Mouse (Mus musculus): Measurements from ENCODE around the gene Gm10553. TPM values are rescaled to one million over a fixed set of nuclear protein-coding genes. Genes with fewer than 3 reads are reported as not detected.
"Not testable (repeated sequence)": the region's sequence is repeated elsewhere in the genome, so short reads cannot be mapped to it uniquely, and the experiment has no call there.

Gene Gm10553
- not detected in 2 replicates for polyA plus RNA-seq (2015; fragmentation: Nextera tagmentation; extraction: Ambion mirVana)

DNA sequence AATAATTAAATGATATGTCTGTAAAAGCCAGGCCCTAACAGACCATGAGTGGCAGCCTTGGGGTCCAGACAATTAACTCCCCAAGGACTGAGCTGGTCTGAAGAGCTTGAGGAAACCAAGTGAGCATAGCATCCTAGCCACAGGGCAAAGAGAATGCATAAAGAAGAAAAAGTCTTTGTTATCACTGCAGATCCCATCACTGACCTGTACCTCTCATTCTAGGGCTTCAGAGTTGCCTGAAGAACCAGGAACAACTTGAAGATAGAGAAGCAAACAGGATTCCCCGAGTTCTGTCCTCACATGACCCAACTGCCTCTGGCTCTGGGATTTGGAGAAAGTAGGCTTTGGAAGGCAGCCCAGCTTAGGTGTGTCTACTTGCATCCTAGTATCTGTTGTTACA, at the start of gene Gm10553:
Gene Gm10553, plus strand, starts transcription at position 301 of the 400 bp plus-strand sequence.
- not testable (repeated sequence) for H3K4me3 ChIP-seq (ENCODE audit: low read length); H3K36me3 ChIP-seq (ENCODE audit: control insufficient read depth, insufficient read depth, low read length); H3K4me2 ChIP-seq (ENCODE audit: low read length); H3K4me1 ChIP-seq (ENCODE audit: control insufficient read depth, insufficient read depth, low read depth, low read length); H3K9ac ChIP-seq (ENCODE audit: low read depth, low read length); ATAC-seq; H3K27ac ChIP-seq (ENCODE audit: low read depth, low read length); H3K9me3 ChIP-seq (ENCODE audit: control insufficient read depth, low read length); H3K27me3 ChIP-seq (replicated peaks; ENCODE audit: control insufficient read depth, insufficient read depth, low read length)
- WGBS = 83% methylated on average over 1 of the region's 1 CpGs

DNA sequence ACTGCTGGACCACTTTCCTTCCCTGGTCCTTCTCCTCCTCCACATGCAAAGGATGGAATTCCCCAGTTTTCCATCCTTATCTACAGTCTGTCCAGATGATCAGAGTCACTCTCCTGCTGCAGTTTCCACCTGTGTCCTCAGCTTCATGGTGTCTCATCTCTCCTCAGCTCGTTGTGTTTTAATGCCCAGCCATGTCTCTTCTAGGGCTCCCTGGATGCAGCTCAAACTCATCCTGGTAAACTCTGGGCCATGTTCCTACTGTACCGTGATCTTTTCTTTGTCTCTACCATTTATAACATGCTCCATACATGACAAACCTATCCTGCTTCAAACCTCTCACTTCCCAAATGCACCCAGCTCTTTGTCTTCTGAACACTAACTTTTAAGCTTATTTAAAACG, 28.3 kb upstream of the Gm10553 start:
- H3K36me3 ChIP-seq (ENCODE audit: control insufficient read depth, insufficient read depth, low read length); H3K9me3 ChIP-seq (ENCODE audit: control insufficient read depth, low read length); H3K4me2 ChIP-seq (ENCODE audit: low read length); H3K27me3 ChIP-seq (replicated peaks; ENCODE audit: control insufficient read depth, insufficient read depth, low read length); H3K4me1 ChIP-seq (ENCODE audit: control insufficient read depth, insufficient read depth, low read depth, low read length); H3K27ac ChIP-seq (ENCODE audit: low read depth, low read length); H3K9ac ChIP-seq (ENCODE audit: low read depth, low read length); ATAC-seq; H3K4me3 ChIP-seq (ENCODE audit: low read length): not testable (repeated sequence)
- 75% methylated on average over 3 of the region's 3 CpGs for WGBS

DNA sequence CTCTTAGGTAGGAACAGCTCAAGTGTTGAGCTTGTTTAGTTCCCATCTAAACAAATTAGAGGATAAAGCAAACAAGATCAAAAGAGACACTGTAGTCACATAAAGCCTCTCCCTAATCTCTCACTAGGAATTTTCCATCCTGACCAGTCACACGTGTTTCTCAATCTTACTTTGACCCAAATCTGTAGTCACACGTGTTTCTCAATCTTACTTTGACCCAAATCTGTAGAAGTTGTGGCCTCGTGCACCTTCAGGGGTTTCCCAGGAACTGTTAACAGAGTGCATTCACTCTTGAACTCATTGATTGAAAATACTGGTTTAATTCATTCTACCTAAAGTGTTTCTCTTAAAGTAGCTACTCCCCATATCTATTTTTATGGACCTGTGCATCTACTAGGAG, 26.9 kb upstream of the Gm10553 start:
- H3K36me3 ChIP-seq (ENCODE audit: control insufficient read depth, insufficient read depth, low read length); H3K27ac ChIP-seq (ENCODE audit: low read depth, low read length); H3K4me3 ChIP-seq (ENCODE audit: low read length); H3K4me1 ChIP-seq (ENCODE audit: control insufficient read depth, insufficient read depth, low read depth, low read length); H3K9me3 ChIP-seq (ENCODE audit: control insufficient read depth, low read length); H3K4me2 ChIP-seq (ENCODE audit: low read length); H3K27me3 ChIP-seq (replicated peaks; ENCODE audit: control insufficient read depth, insufficient read depth, low read length); H3K9ac ChIP-seq (ENCODE audit: low read depth, low read length); ATAC-seq: not testable (repeated sequence)
- 65% methylated on average over 3 of the region's 3 CpGs for WGBS

DNA sequence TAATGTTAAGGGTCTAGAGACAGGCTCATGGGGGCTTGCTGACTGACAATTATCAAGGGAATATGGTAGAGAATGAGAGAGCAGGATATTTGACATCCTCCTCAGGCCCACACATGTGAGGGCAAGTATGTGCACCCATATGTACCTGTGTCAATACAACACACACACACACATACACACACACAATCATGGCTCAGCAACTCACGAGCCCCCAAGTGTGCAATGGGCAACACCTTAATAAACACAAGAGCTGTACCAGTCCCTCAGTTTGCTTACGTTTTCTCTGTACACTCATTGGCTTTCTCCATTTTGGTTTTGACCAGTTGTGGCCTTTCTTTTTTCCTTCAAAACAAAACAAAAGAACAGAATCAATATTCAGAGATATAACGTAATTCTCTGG, 15.2 kb upstream of the Gm10553 start:
- not testable (repeated sequence) for H3K4me1 ChIP-seq (ENCODE audit: control insufficient read depth, insufficient read depth, low read depth, low read length); H3K27me3 ChIP-seq (replicated peaks; ENCODE audit: control insufficient read depth, insufficient read depth, low read length); H3K27ac ChIP-seq (ENCODE audit: low read depth, low read length); ATAC-seq; H3K4me3 ChIP-seq (ENCODE audit: low read length); H3K9ac ChIP-seq (ENCODE audit: low read depth, low read length); H3K4me2 ChIP-seq (ENCODE audit: low read length); H3K9me3 ChIP-seq (ENCODE audit: control insufficient read depth, low read length); H3K36me3 ChIP-seq (ENCODE audit: control insufficient read depth, insufficient read depth, low read length)
- WGBS = 64% methylated on average over 3 of the region's 3 CpGs

DNA sequence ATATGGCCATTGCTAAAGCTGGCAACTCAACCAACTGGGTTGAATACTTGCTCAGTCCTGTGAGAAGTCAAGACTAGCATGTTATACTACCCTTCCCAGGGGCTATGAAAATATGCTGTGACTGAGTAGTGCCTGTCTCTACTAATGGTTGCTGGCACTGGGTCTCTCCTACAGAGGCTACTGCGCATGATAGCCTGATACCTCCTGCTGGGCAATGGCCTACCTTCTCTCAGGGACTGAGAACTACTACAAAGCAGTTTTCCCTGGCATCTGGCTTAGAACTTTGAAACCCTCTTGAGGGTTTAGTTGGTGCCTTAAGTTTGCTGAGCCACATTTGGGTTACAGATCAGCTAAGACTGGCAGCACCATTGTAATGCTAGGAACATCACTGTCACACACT, 13.8 kb upstream of the Gm10553 start:
- H3K4me3 ChIP-seq (ENCODE audit: low read length); H3K9me3 ChIP-seq (ENCODE audit: control insufficient read depth, low read length); H3K36me3 ChIP-seq (ENCODE audit: control insufficient read depth, insufficient read depth, low read length); ATAC-seq; H3K27ac ChIP-seq (ENCODE audit: low read depth, low read length); H3K4me2 ChIP-seq (ENCODE audit: low read length); H3K9ac ChIP-seq (ENCODE audit: low read depth, low read length); H3K4me1 ChIP-seq (ENCODE audit: control insufficient read depth, insufficient read depth, low read depth, low read length); H3K27me3 ChIP-seq (replicated peaks; ENCODE audit: control insufficient read depth, insufficient read depth, low read length): not testable (repeated sequence)
- WGBS = 83% methylated on average over 1 of the region's 1 CpGs

DNA sequence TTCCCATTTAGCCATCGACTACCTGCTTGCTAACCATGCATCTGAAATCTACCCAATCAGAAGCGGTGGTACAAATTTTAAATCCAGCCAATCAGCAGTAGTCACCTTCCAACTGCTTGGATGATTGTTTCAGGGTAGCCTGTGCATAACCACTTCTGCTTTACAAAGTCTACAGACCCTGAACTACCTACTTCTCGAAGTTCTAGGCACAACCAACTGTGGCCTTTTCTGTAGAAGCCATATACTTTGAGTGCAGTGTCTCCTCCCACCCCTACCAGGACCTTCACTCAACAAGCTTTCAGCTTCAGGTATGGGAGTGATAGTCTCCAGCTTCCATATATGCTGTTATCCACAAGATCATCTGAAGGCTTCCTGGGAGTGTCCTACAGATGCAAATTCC, 7.8 kb upstream of the Gm10553 start:
- not testable (repeated sequence) for H3K27ac ChIP-seq (ENCODE audit: low read depth, low read length); H3K27me3 ChIP-seq (replicated peaks; ENCODE audit: control insufficient read depth, insufficient read depth, low read length); H3K9me3 ChIP-seq (ENCODE audit: control insufficient read depth, low read length); H3K9ac ChIP-seq (ENCODE audit: low read depth, low read length); ATAC-seq; H3K4me1 ChIP-seq (ENCODE audit: control insufficient read depth, insufficient read depth, low read depth, low read length); H3K4me2 ChIP-seq (ENCODE audit: low read length); H3K36me3 ChIP-seq (ENCODE audit: control insufficient read depth, insufficient read depth, low read length); H3K4me3 ChIP-seq (ENCODE audit: low read length)
- WGBS = 46% methylated on average over 1 of the region's 3 CpGs

DNA sequence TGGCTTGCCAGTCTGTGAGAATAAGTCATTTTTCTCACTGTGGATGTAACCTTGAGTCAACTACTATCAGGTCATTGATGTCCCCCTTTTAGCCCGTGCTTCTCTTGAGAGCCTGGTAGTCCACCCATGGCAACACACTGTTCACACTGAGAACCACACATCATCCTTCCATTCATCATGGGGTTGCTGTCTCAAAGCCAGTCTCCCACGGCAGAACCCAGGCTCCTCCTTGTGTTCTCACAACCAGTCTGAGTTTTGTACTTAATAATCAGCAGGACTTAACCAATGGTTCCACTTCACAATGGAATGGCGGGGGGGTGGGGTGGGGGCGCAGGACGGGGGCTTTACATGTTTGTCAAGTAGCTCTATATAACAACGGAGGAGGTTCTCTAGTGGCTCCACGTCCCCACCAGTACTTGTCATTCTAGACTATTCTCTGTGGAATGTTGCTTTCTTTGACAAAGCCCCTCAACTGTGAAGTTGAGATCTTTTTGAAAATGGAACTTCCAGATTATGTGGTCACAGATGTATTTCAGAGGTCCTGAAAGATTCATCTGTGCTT, 6.9 kb upstream of the Gm10553 start:
- H3K4me1 ChIP-seq (ENCODE audit: control insufficient read depth, insufficient read depth, low read depth, low read length); H3K9ac ChIP-seq (ENCODE audit: low read depth, low read length); H3K4me2 ChIP-seq (ENCODE audit: low read length); H3K4me3 ChIP-seq (ENCODE audit: low read length); H3K27me3 ChIP-seq (replicated peaks; ENCODE audit: control insufficient read depth, insufficient read depth, low read length); H3K27ac ChIP-seq (ENCODE audit: low read depth, low read length); ATAC-seq; H3K9me3 ChIP-seq (ENCODE audit: control insufficient read depth, low read length); H3K36me3 ChIP-seq (ENCODE audit: control insufficient read depth, insufficient read depth, low read length): not testable (repeated sequence)
- WGBS = 85% methylated on average over 6 of the region's 7 CpGs

DNA sequence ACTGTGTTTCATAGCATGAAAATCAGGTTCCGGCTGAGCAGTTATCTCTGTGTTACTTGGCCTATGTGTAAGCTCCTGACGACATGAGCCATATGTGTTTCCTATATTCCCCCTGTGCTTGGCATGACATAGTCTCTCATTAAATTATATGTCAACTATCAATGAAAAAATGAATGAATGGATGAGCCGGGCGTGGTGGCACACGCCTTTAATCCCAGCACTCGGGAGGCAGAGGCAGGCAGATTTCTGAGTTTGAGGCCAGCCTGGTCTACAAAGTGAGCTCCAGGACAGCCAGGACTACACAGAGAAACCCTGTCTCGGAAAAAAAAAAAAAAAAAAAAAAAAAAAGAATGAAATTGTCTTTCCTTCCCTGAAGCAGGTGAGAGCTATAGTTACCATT, 883 bp upstream of the Gm10553 start:
- H3K36me3 ChIP-seq (ENCODE audit: control insufficient read depth, insufficient read depth, low read length); H3K4me3 ChIP-seq (ENCODE audit: low read length); ATAC-seq; H3K4me2 ChIP-seq (ENCODE audit: low read length); H3K9me3 ChIP-seq (ENCODE audit: control insufficient read depth, low read length); H3K9ac ChIP-seq (ENCODE audit: low read depth, low read length); H3K4me1 ChIP-seq (ENCODE audit: control insufficient read depth, insufficient read depth, low read depth, low read length); H3K27me3 ChIP-seq (replicated peaks; ENCODE audit: control insufficient read depth, insufficient read depth, low read length); H3K27ac ChIP-seq (ENCODE audit: low read depth, low read length): not testable (repeated sequence)
- WGBS = 83% methylated on average over 5 of the region's 7 CpGs

DNA sequence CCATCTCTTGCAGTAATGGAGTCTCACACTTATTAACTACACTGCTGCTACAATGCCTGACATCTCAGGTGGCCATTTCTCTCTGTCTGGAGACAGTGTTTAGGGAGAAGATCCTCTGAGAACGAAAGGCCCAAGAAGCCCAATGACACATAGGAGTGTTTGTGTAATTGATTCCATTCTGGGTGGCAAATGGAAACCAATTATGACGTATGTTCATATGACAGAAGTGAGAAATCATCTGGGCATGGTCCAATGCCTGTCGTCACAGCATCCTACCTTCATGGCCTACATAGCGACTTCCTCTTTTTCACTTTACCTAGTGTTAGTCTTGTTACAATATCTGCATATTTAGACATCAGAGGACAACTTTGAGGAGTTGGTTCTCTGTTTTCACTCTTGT, 1.8 kb downstream of the Gm10553 start:
- ATAC-seq; H3K9ac ChIP-seq (ENCODE audit: low read depth, low read length); H3K27me3 ChIP-seq (replicated peaks; ENCODE audit: control insufficient read depth, insufficient read depth, low read length); H3K4me1 ChIP-seq (ENCODE audit: control insufficient read depth, insufficient read depth, low read depth, low read length); H3K9me3 ChIP-seq (ENCODE audit: control insufficient read depth, low read length); H3K4me2 ChIP-seq (ENCODE audit: low read length); H3K4me3 ChIP-seq (ENCODE audit: low read length); H3K36me3 ChIP-seq (ENCODE audit: control insufficient read depth, insufficient read depth, low read length); H3K27ac ChIP-seq (ENCODE audit: low read depth, low read length): not testable (repeated sequence)
- WGBS = 83% methylated on average over 4 of the region's 4 CpGs

DNA sequence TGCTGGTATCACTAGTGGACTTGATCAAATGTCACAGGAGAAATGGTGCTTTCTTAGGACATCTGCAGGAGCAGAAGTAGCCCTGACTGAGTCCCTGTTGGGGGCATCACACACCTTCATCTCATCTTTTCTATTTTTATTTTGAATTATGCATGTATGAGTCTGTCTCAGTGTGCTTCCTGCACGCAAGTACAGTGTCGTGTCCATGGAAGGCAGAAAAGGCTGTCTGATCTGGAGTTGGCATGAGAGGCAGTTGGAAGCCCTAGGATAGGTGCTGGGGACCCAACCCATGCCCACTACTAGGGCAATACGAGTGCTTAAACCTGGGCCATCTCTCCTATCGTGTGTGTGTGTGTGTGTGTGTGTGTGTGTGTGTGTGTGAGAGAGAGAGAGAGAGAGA, 5.4 kb downstream of the Gm10553 start:
- not testable (repeated sequence) for H3K4me3 ChIP-seq (ENCODE audit: low read length); H3K27me3 ChIP-seq (replicated peaks; ENCODE audit: control insufficient read depth, insufficient read depth, low read length); H3K4me1 ChIP-seq (ENCODE audit: control insufficient read depth, insufficient read depth, low read depth, low read length); H3K9me3 ChIP-seq (ENCODE audit: control insufficient read depth, low read length); ATAC-seq; H3K27ac ChIP-seq (ENCODE audit: low read depth, low read length); H3K9ac ChIP-seq (ENCODE audit: low read depth, low read length); H3K4me2 ChIP-seq (ENCODE audit: low read length); H3K36me3 ChIP-seq (ENCODE audit: control insufficient read depth, insufficient read depth, low read length)
- 82% methylated on average over 4 of the region's 4 CpGs for WGBS
